Mouse (Mus musculus) Muller cell, postnatal 12 days (primary cell): ENCODE data around the gene Ddx41.
A peak's percentile ranks its signal among the peaks of the same experiment; 100 is the strongest.

Experiments
- DNase-seq: peaks from one replicate; pipeline ENCODE4 v3.0.0-alpha.2; 2015; ENCODE audit errors: inconsistent ontology term

Gene Ddx41

DNA sequence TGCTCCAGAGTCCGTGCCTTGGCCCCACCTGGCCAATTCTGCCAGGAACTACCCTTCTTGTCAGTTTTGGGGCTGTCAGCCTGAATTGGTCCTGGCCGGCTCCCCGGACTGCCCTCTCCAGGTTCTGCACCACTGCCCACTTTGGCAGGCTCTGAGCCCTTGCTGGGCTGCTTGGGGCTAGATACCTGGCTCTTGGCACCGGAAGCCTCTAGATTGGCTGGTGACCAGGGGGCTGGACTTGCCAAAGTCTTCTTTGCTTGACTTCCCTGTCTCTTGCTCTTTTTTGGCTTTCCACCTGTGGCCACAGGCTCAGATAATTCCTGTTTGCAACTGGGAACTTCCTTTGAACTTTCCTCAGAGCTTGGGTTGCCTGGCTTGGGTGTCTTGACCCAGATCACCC, 6.4 kb upstream of the Ddx41 start:
- no peak for DNase-seq

DNA sequence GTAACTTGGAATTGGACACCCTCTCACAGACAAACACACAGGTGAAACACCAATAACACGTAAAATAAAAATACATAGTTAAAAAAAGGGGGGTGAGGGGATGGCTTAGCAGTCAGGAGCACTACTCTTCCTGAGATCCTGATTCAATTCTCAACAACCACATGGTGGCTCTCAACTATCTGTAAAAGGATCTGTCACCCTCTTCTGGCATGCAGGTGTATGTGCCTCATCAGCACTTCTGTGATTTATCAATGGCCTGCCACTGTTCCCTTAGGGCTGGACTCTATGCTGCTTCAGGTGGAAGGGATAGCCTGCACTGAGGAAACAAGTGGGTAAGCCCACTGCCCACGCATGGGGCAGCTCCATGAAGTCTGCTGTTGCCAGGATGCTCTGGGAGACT, 4.5 kb upstream of the Ddx41 start:
- no peak for DNase-seq

DNA sequence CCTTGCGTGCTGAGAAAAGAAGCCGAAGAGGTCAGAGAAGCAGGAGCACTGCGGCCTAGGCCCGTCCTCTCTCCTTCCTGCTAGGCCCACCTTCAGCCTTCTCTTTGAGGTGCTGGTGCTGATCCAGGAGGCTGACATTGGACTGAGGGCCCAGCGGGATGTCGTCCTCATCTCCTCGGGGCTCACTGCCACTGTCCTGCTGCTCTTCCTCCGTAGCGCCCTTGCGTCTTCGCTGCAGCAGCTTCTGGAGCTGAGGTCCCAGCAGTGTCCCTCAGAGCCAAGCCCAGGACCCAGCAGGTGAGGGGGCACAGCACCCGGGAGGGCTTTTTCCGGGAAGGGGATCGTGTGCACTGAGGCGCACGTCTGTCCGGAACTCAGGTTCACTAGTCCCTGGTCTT, 663 bp downstream of the Ddx41 start:
- DNase-seq, result peak; percentile 8

DNA sequence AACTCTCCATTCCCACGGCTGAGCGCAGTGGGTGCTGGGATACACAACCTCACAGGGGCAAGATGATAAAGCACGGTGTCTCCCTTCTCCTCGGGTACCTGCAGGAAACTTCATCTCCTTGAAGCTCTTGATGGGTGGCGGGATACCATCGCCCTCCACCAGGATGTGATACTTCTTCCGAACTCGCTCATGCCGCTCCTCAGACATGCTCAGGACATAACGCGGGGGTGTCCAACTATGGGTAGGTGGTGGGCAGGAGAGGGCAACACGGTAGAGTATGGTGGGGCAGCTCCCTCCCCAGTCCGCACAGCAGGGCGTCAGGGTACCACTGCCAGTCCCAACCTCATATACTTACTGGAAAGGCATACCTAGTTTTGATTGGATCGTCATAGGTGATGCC, 1.3 kb downstream of the Ddx41 start:
- DNase-seq, result no peak

DNA sequence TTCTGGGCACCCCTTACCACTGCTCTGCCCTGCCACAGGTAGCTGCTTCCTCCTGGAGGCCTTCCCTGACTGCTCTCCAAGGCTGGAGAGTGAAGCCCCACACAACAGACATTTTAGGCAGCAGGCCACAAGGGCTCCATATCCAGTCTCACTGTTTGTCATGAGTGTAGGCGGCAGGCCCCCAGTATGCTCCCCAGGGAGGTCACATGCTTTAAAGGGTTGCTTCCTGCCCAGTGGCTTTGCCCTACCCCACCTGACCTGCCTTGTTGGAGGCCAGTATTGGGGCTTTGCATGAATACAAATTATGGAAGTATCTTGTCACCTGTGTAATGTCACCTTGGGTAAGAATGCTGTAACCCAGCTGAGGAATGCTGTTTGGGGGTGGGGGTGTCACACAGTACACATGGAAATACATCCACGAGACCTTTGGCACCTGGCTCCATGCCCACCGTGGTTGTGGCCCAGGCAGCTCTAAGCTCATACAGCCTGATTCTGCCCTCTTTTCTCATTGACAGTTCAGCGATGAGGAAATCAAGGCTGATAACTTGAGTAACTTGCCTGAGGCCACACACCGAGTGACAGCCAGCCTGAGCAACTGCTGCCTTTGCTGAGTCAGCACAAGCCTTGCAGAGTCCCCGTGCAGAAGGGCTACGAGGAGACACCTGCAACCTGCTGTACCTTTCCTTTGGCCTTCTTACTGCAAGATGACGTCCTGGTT, 7.1 kb downstream of the Ddx41 start, which contains the start of gene Dok3:
Gene Dok3, minus strand, starts transcription at position 99 of the 718 bp plus-strand sequence.
- no peak for DNase-seq

DNA sequence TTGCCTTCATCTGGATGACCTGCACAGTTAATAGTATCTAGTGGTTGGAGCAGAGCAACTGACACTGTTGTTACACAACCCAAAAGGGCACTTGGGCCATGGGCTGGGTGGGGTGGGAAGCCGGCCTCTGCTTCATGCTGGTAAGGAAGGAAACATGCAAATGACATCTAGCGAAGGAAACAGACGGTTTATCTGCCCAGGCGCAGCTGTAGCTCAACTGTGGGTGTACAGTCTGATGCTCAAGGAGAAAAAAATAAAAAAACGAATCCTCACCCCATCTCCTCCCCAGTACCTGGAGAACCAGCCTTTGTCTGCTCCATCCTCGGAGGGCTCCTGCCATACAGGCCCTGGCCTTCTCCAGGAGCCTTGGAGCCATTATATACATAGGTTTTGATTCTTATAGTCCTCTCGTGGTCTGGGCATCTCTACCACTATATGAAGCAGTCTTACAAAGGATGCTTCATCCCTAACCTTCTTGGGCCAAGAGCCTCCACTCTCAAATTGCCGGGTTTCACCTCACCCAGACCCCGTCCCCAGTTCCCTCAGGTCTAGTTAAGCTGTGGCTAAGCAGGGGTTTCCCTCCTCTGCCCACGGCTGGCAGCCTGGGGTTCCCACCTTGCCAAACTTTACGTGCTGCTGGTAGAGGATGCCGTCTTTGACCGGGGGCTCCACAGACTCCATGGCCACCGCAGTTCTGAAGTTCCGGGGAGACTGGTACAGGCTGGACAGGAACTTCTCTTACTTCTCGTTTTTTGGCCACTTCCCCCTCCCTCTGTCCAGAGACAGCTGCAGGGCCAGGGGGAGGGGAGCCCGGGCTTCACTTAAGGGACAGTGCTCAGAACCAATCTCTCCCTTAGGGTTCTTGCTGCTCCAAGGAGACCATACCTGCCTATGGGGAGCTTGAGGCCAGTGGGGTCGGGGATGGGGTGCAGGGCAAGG, 8.4 kb downstream of the Ddx41 start:
- no peak for DNase-seq

DNA sequence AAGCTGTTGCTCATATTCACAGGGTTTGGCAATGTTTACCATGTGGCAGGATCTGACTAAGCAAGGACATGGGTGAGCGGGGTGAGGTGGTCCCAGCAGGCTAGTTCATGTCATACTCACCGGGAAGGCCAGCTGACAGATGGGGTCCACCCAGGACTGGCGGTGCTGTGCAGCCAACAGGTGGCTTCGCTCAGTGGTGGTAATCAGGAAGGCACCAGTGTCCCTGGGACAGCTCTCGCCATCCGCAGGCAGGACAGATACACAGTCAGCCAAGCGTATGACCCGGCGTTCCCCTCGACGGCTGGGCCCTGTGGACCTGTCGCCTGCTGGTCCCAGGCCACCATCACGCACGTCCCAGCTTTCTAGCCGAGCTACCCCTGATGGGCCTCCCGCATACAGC, 9.2 kb downstream of the Ddx41 start:
- no peak for DNase-seq

DNA sequence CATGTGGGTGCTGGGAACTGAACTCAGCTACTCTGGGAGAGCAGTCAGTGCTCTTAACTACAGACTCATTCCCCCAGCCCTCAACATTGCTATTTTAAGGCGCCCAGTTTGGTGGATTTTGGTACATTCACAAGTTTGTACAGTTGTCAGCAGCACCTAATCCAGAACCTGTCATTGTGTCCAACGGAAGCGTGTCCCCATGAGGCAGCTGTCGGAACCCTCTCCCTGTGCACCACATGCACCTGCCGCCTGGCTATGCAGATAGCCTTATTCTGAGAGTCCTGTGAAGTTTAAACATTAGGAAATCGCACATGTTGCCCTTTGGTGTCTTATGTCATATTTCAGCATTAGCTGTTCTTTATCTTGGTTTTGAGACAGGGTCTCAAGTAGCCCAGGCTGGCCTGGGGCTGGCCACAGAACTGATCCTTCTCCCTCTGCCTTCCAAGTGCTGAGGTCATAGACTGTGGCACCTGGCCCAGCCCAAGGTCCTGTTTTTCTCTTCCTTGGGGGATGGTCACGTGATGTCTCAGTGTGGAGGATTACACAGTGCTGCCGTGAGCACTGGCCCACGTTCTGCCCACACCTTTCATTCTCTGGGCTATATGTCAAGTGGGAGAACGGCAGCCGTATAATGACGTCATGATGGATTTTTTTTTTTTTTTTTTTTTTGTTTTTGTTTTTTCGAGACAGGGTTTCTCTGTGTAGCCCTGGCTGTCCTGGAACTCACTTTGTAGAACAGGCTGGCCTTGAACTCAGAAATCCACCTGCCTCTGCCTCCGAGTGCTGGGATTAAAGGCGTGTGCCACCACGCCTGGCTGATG, 10.5 kb downstream of the Ddx41 start:
- DNase-seq, result no peak

DNA sequence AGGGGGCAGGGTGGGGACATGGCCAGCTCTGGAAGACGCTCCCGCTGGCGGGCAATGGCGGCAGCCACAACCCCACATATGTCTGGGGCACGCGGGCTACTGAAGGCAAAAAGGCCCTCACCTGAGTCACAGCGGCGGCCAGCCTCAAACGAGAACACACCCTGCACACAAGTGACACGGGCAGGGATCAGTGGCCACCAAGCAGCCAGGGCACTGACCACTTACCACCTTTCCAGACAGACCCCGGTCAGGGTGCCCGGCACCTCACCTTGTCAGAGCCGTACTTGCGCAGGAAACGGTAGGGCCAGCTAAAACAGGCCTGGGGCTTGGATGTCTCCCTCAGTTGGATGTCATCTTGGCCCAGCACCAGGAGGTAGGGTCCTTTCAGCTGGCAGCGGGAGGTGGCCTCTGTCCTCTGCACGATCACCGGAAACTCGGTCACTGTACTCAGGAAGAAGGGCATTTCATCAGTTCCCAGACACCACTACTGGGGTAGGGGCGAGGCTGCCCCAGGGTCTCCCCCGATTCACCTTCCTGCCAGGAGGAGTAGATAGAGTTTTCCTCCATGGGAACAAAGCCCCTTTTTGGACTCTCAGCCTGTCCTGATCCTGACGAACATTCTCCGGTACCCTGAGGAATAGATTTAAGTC, 12.4 kb downstream of the Ddx41 start:
- no peak for DNase-seq

DNA sequence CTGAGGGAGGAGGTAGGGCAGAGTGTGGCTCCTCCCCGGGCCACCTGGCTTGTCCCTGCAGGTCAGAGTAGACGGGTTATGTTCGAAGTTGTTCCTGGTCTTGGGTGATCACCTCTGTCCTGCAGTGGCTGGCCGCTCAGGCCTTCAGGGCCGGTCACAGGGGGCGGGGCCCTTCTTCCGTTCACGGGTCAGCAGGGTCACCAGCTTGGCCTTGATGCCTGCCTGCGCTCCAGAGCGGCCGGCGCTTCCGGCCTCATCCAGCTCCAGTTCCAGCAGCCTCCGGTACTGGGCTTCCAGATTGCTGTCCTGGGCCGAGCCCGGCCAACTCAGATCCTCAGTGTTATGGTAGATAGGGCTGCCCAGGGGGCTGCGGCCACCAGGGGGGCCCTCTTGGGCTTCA, 13.2 kb downstream of the Ddx41 start:
- DNase-seq, result no peak

DNA sequence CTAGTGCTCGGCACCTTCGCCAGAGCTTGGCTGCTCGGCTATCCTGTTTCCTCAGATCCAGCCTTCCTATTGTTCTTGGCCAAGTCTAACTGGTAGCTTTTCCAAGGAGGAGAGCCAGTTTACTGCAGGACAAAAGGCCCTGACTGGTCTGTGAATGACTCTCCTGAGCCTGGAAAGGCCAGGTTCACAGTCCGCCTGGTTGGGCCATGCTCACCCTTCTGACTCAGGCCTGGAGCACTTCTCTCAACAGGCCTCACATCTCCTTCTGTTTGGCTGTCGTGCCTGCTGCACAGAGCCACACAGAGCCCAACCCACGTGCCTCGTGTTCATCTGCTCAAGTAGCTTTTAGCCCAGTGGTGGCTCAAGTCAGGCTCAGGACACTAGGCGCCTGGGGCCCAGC, 13.7 kb downstream of the Ddx41 start:
- DNase-seq, result peak; percentile 46

DNA sequence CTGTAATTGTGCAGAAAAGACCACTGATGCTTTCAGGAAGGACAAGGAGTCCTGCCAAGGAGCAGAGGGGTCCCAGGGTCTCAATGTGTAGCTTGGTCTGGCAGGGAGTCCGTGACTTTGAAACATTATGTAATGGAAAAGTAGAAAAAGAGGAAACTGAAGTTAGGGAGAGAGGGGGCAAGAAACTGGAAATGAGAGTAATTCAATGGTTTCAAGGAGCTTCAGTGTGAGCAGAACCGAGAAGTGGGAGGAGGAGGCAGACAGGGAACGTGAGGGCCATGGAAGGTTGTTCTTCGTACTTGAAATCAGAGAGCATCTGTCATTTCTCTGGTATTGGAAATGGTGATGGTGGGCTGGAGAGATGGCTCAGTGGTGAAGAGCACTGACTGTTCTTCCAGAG, 16.9 kb downstream of the Ddx41 start:
- DNase-seq, result no peak

DNA sequence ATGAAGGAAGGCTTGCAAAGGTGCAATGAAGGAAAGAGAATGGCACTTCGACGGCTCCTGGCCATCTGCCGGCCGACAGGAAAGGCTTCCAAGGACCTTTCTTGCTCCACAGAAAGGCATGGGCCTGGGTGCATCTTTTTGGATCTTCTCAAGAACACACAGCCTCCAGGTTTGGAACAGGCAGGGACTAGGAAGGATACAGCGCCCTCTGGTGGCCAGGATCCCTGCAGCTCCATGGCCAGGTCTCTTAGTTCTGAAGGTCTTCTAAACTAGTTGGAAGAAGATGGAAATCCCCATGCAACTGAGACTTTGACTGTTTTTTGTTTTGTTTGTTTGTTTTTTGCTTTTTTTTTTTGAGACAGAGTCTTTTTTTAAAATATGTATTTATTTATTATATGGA, 19.5 kb downstream of the Ddx41 start:
- DNase-seq, result peak; percentile 77

DNA sequence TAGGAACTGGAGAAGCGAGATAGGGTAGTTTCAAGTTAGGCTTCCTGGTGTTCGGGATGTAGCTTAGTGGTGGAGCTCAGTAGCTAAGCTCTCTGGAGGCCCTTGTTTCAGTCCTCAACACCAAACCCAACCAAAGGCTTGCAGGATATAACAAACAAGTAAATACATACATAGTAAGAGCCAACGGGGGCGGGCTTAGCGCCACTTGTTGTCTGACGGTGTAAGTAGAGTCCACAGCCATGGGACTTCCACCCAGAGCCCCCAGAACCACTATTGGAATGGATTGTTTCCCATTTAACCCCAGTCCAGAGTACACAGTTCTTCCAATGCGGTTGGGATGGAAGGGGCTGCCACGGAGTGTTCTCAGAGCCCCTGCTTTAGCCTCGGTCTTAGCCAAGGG, 22.6 kb downstream of the Ddx41 start:
- no peak for DNase-seq

DNA sequence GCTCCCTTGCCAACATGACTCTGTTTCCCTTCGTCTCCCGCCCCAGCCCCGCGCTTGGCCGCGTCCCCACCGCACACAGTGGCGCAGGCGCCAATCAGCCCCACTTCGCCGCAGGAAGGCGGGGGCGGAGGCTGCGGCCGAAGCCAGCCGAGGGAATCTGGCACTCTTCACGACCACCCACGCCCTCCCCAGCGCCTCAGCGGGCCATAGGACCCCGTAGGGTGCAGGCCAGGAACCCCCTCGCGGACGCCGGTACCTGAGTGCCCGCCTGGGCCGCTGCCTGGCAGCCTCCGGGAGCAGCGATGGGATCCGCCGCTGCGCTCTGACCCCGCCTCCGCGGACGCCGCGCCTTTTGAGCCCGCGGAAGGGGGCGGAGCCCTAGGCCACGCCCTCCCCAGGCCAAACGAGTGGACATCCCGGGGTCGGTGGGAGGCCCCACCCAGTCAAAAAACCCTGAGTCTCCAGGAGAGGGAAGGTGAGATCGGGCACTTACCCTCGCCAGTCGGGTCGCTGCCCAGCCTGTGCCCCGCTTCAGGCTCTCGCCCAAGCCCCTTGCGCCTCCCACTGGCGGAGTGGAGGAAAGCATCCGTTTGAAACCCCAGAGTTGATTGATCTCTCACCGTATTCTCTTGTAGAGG, 23.2 kb downstream of the Ddx41 start, which contains the start of gene Pdlim7:
Gene Pdlim7, minus strand, starts transcription at position 566 of the 638 bp plus-strand sequence.
- peak; percentile 98 for DNase-seq

DNA sequence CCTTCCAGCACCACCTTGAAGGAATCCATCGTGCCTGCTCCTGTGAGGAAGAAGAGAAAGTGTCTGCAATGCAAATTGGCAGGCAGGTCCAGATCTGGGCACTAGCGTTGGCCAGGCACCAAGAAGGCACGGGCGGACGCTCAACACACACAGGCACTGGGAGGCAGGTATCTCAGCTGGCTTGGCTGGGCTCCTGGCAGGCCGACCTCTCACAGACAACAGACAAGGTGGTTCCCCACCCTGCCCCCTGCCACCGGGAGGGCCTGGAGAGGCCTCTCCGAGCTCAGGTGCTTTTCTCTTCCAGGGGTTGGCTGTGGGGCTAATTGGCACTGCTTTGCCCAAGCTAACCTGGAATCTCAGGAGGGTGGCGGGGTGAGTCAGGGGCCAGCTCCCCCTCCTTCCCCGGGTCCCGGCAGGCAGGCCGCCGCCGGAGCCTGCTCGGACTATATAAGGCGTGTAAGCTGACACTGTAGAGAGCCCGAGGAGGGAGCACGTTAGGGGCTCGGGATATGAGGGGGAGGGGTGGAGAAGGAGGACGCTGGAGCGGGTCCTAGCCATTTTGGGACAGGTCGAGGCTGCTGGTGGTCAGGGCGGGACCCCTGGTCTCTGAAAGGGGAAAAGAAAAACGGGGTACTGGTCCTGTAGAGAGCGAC, 24.0 kb downstream of the Ddx41 start:
- peak; percentile 81 for DNase-seq

DNA sequence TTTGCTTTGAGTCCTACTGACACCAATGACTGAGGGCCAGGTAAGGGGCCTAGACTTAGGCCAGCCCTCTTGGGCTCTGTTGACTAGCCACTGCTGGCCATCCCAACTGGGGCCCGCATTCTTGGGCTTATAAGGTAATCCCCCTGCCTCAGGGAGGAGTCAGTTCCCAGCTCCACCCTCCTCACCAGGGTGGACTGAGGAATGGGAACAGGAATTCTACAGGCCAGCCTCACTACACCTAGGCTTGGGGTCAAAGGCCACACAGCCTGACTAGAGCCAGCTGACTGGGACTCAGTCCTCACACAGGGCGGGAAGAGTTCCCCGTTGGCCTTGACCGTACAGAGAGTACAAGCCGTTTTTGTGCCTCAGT, 25.0 kb downstream of the Ddx41 start:
- DNase-seq, result no peak

DNA sequence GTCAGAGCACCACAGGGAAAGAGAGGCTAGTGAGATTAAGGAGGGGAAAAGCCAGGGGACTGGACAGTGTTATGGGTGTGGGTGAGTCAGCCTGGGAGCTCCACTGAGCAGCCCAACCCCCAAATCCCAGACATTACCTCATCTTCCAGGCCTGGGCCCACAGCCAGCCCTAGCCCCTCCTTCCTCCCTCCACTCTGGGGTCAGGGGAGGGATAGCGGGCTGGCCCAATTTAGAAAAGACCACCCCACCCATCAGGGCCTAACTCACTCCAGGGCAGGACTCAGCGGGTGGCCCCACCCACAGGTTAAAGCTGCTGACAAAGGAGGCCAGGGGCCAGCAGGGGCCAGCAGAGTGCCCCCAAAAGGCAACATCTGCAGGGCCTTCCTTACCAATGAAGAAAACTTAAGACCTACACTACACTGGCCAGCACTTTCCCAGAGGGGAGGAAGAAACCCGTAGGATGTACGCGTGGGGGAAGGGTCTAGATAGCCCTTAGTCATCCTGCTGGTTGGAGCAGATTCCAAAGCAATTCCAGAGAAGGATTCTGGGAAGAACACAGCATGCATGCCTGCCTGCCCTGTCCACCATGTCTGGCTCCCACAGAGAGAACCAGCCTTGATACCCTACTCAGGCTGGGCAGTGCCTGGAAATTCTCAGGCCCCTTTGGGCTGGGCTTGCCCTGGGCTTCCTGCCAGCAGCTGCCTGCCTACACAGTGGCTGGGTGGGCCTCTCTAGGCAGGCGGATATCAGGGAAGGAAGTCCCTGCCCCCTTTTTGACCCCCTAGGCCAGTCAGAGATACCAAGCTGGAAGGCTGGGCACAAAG, 25.6 kb downstream of the Ddx41 start:
- DNase-seq, result peak; percentile 97

DNA sequence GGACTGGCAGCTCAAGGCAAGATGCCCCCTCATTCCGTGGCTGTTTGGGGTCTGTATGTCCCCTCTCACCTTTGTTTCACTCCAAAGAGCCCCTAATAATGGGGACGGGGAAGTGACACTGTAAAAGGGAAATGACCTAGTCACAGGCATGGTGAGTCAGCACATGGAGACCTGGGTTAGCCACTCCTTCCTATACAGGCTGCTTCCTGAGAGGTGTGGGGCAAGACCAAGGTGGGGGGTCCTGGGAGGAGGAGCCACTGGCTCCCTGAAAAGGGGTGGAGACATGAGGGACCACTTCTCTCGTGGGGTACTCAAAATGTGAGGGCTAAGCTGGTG, 26.2 kb downstream of the Ddx41 start:
- DNase-seq, result no peak

DNA sequence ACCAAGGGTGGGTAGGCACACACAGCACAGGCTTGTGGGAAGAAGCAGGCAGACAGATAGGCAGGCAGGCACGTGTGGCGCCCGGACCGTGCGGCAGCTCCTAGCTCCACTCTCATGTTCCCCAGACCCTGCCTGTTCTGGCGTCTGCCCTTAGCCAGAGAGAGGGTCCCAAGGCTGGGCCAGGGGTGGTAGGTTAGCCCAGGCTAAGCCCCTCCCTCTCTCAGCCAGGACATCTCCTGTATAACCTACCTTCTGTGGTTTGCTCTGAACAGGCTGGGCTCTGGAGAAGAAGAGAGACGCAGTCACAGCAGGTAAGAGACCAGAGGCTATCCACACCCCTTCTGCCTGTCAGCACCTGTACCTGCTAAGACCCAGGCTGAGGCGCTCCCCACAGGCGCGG, 27.9 kb downstream of the Ddx41 start:
- DNase-seq, result no peak
